Mouse (Mus musculus) C2C12 (cell line): ENCODE measurements at regions not wholly inside any gene's neighbourhood (a gene's known extent, or its start where the extent isn't known, plus 50 kb on each side); places are given as distances from the start of the nearest gene placed in this dataset.

Experiments used
- H3K27me3 ChIP-seq: one replicate; pipeline ENCODE4 v1.6.1; 2011; ENCODE audit not compliant: control insufficient read depth, insufficient read depth, insufficient read length
- H3K36me3 ChIP-seq: one replicate; pipeline ENCODE4 v1.6.1; 2011; ENCODE audit not compliant: control insufficient read depth, insufficient read depth
- H3K4me3 ChIP-seq: one replicate; pipeline ENCODE4 v1.5.1; 2011; ENCODE audit warnings: mild to moderate bottlenecking, control low read depth; ENCODE audit not compliant: poor library complexity, insufficient read depth, severe bottlenecking
- H3K79me2 ChIP-seq: one replicate; pipeline ENCODE4 v1.6.1; 2011; ENCODE audit not compliant: control insufficient read depth, insufficient read depth
- H3K79me3 ChIP-seq: one replicate; pipeline ENCODE4 v1.6.1; 2011; ENCODE audit warnings: low read depth, control low read depth
- H3ac ChIP-seq: one replicate; pipeline ENCODE3; 2011; ENCODE audit warnings: low read depth; ENCODE audit not compliant: control insufficient read depth, insufficient read length
- CEBPB ChIP-seq: IDR thresholded peaks from one replicate; pipeline ENCODE4 v1.6.1; 2011; ENCODE audit warnings: low read depth, mild to moderate bottlenecking, control low read depth, moderate library complexity
- CTCF ChIP-seq: IDR thresholded peaks from one replicate; pipeline ENCODE4 v1.5.1; 2011; ENCODE audit not compliant: control insufficient read depth, insufficient read depth, insufficient read length
- FOSL1 ChIP-seq: IDR thresholded peaks from one replicate; pipeline ENCODE4 v1.8.0; 2011; ENCODE audit warnings: mild to moderate bottlenecking, low read length; ENCODE audit not compliant: poor library complexity, insufficient read depth, severe bottlenecking
- MAX ChIP-seq: IDR thresholded peaks from one replicate; pipeline ENCODE4 v1.6.1; 2011; ENCODE audit warnings: mild to moderate bottlenecking, control low read depth
- MYOD1 ChIP-seq: IDR thresholded peaks from one replicate; pipeline ENCODE4 v1.6.1; 2011; ENCODE audit warnings: low read depth; ENCODE audit not compliant: control insufficient read depth, insufficient read length
- MYOG ChIP-seq: IDR thresholded peaks from one replicate; pipeline ENCODE4 v1.6.1; 2011; ENCODE audit not compliant: control insufficient read depth, insufficient read length; ENCODE audit errors: extremely low read depth
- USF1 ChIP-seq: IDR thresholded peaks from one replicate; pipeline ENCODE4 v1.6.1; 2011; ENCODE audit warnings: low read depth, mild to moderate bottlenecking, control low read depth, moderate library complexity

- no peak for TF ChIP-seq MYOG
- no peak for TF ChIP-seq CTCF
- no peak for TF ChIP-seq USF1
- H3K36me3 ChIP-seq: no peaks in the 10 kb centered on the region
- H3K27me3 ChIP-seq: no peaks in the 10 kb centered on the region
- H3K4me3 ChIP-seq: no peak overlapping the region
- H3K79me3 ChIP-seq: no peaks in the 10 kb centered on the region
- H3ac ChIP-seq: no peak overlapping the region
- no peaks in the 10 kb centered on the region for H3K79me2 ChIP-seq
Measured at GRCm38 (mm10) chr16:8053936-8054335, 371.0 kb downstream of the Tmem114 start.

- Histone ChIP-seq H3K79me2 (no peaks in the 10 kb centered on the region), H3K36me3 (no peaks in the 10 kb centered on the region), H3ac (no peak overlapping the region), H3K4me3 (no peak overlapping the region), H3K27me3 (no peaks in the 10 kb centered on the region), H3K79me3 (no peaks in the 10 kb centered on the region)
- no peak for TF ChIP-seq MYOG
- no peak for TF ChIP-seq USF1
- no peak for TF ChIP-seq CEBPB
- no peak for TF ChIP-seq MYOD1
- no peak for TF ChIP-seq MAX
- TF ChIP-seq CTCF: no peak
- TF ChIP-seq FOSL1: no peak
Measured at GRCm38 (mm10) chr16:8008966-8009365, 416.0 kb downstream of the Tmem114 start.

GRCm38 (mm10) chr16:8006631-8007030 lies 418.3 kb downstream of the Tmem114 start:
- H3K36me3 ChIP-seq: no peaks in the 10 kb centered on the region
- no peak overlapping the region for H3K4me3 ChIP-seq
- H3K79me3 ChIP-seq: no peaks in the 10 kb centered on the region
- TF ChIP-seq MYOG (no peak), USF1 (no peak), CTCF (no peak), MYOD1 (no peak), CEBPB (no peak), FOSL1 (no peak), MAX (no peak)
- no peaks in the 10 kb centered on the region for H3K27me3 ChIP-seq
- no peak overlapping the region for H3ac ChIP-seq
- H3K79me2 ChIP-seq: no peaks in the 10 kb centered on the region

GRCm38 (mm10) chr16:8002339-8003089 lies 422.4 kb downstream of the Tmem114 start:
- H3K79me2 ChIP-seq: no peaks in the 10 kb centered on the region
- TF ChIP-seq MAX (no peak), USF1 (no peak), CTCF (no peak), MYOG (no peak), CEBPB (no peak)
- no peaks in the 10 kb centered on the region for H3K79me3 ChIP-seq
- no peak overlapping the region for H3ac ChIP-seq
- no peaks in the 10 kb centered on the region for H3K27me3 ChIP-seq
- no peaks in the 10 kb centered on the region for H3K36me3 ChIP-seq
- no peak overlapping the region for H3K4me3 ChIP-seq

- H3K36me3 ChIP-seq: no peaks in the 10 kb centered on the region
- no peak for TF ChIP-seq CTCF
- TF ChIP-seq FOSL1: no peak
- no peak for TF ChIP-seq MAX
- TF ChIP-seq CEBPB: no peak
- no peak for TF ChIP-seq MYOD1
- no peak for TF ChIP-seq MYOG
- TF ChIP-seq USF1: no peak
- H3K27me3 ChIP-seq: no peaks in the 10 kb centered on the region
- no peak overlapping the region for H3K4me3 ChIP-seq
- no peaks in the 10 kb centered on the region for H3K79me2 ChIP-seq
- no peak overlapping the region for H3ac ChIP-seq
- H3K79me3 ChIP-seq: no peaks in the 10 kb centered on the region
Measured at GRCm38 (mm10) chr16:7982816-7983215, 442.1 kb downstream of the Tmem114 start.

GRCm38 (mm10) chr16:7978466-7978865 lies 446.5 kb downstream of the Tmem114 start:
- H3K79me2 ChIP-seq: no peaks in the 10 kb centered on the region
- no peak for TF ChIP-seq CTCF
- no peak for TF ChIP-seq MYOG
- no peak for TF ChIP-seq USF1
- TF ChIP-seq FOSL1: no peak
- TF ChIP-seq MYOD1: no peak
- TF ChIP-seq MAX: no peak
- no peak for TF ChIP-seq CEBPB
- H3K4me3 ChIP-seq: no peak overlapping the region
- no peaks in the 10 kb centered on the region for H3K27me3 ChIP-seq
- no peaks in the 10 kb centered on the region for H3K36me3 ChIP-seq
- no peaks in the 10 kb centered on the region for H3K79me3 ChIP-seq
- no peak overlapping the region for H3ac ChIP-seq
